Mouse (Mus musculus): ENCODE results near the gene Traf3.

- TF ChIP-seq POLR2A (IDR thresholded peaks at IDR 0.05; ENCODE audit: borderline replicate concordance, extremely low read depth, insufficient read depth, insufficient read length, poor library complexity, severe bottlenecking) (no peak), CTCF (IDR thresholded peaks at IDR 0.05; ENCODE audit: borderline replicate concordance, extremely low read depth, insufficient read depth, insufficient read length) (no peak)
Observed at GRCm38 (mm10) chr12:111149495-111150235, 16.5 kb upstream of the Traf3 start.
